Mouse (Mus musculus): ENCODE measurements around the gene Thsd4. TPM values are rescaled to one million over a fixed set of nuclear protein-coding genes. Genes with fewer than 3 reads are reported as not detected.

The Thsd4 gene
- polyA plus RNA-seq, 1 experiment: 0.97 TPM

DNA sequence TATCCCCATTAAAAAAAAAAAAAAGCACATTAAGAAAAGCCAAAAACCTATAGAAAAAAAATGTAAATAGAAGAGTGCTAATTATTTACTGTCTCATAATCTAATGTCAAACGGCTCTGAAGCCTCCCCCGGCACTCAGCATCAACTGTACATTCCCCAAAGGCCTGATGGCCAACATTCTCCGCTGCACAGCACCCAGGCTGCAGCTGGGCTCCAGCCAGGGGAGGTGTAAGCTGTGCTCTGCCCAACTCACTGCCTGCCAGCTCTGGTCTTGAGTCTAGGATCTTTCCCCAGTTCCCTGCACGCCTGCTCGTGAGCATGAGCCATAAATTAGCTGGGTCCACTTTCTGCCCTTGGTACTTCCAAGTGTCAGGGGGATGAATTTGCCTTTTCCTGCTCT, 15.7 kb downstream of the Thsd4 start:
- Histone ChIP-seq H3K4me3 (replicated peaks; ENCODE audit: control insufficient read depth, low read depth, low read length) (no peak overlapping the region), H3K27ac (ENCODE audit: control insufficient read depth, insufficient read depth, low read depth, low read length, poor library complexity) (no peak overlapping the region), H3K4me1 (ENCODE audit: control insufficient read depth, insufficient read depth, low read length) (no peaks in the 10 kb centered on the region)
- WGBS: 79% methylated on average over 5 of the region's 5 CpGs
- TF ChIP-seq POLR2A (IDR thresholded peaks at IDR 0.05; ENCODE audit: borderline replicate concordance, control insufficient read depth, low read depth, low read length) (no peak), CTCF (IDR thresholded peaks at IDR 0.05; ENCODE audit: control insufficient read depth, insufficient read depth, low read length) (no peak)

GRCm38 (mm10) chr9:60504378-60505285, 17.2 kb downstream of the Thsd4 start:
- TF ChIP-seq POLR2A (IDR thresholded peaks at IDR 0.05; ENCODE audit: borderline replicate concordance, control insufficient read depth, low read depth, low read length): no peak
- no peak for TF ChIP-seq CTCF (IDR thresholded peaks at IDR 0.05; ENCODE audit: control insufficient read depth, insufficient read depth, low read length)
- Histone ChIP-seq H3K4me1 (ENCODE audit: control insufficient read depth, insufficient read depth, low read length) (no peaks in the 10 kb centered on the region), H3K27ac (ENCODE audit: control insufficient read depth, insufficient read depth, low read depth, low read length, poor library complexity) (no peak overlapping the region), H3K4me3 (replicated peaks; ENCODE audit: control insufficient read depth, low read depth, low read length) (no peak overlapping the region)
- WGBS: 46% methylated on average over 14 of the region's 14 CpGs

DNA sequence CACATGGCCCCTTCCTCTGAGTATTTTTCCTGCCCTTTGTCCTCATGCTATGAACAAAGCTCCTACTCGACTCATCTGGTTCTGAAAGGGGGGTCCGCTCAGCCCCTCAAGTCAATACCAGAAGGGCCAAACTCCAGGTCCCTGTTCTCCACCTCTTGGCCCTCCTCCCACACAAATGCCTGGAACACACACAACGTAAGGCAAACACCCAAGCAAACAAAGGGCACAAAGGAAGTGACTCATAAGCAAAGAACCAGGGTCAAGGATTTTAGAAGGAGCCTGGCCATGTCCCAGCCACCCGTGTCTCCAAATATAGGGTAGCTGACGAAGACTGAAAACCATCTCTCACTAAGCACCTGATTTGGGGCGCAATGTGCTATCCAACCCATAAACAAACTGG, 19.6 kb downstream of the Thsd4 start:
- Histone ChIP-seq H3K27ac (ENCODE audit: control insufficient read depth, insufficient read depth, low read depth, low read length, poor library complexity) (no peak overlapping the region), H3K4me3 (replicated peaks; ENCODE audit: control insufficient read depth, low read depth, low read length) (no peak overlapping the region), H3K4me1 (ENCODE audit: control insufficient read depth, insufficient read depth, low read length) (no peaks in the 10 kb centered on the region)
- TF ChIP-seq POLR2A (IDR thresholded peaks at IDR 0.05; ENCODE audit: borderline replicate concordance, control insufficient read depth, low read depth, low read length) (no peak), CTCF (IDR thresholded peaks at IDR 0.05; ENCODE audit: control insufficient read depth, insufficient read depth, low read length) (no peak)
- 82% methylated on average over 6 of the region's 6 CpGs for WGBS

DNA sequence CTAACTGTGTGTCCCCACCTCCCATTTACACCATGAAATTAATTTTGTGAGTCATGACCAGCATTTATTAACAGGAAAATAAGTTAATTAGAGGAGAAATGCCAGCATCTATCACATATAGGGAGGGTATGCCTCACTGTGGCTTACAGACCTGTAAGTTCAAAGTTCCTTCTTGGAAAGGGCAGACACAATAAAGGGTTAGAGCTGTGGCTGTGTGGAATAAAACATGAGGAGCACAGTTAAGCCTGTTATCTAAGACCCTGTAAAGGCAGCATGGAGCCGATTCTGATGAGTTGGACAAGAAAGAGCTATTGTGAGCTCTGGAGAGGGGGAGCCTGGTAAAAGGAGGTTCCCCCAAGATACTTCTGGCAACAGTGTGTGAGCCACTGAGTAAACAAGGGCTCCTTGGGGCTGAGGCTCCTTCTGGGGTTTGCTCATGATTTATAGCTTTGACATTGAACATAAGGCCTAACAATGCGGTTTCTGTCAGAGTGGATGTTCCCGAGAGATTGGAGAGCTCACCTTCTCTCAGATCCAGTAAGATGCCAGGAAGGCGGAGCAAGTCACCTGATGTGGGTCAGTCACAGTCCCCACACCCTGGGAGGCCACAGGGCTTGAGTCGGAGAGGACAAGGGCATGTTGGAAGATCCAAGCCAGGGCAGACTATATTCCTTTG, 20.2 kb downstream of the Thsd4 start:
- TF ChIP-seq POLR2A (IDR thresholded peaks at IDR 0.05; ENCODE audit: borderline replicate concordance, control insufficient read depth, low read depth, low read length): no peak
- no peak for TF ChIP-seq CTCF (IDR thresholded peaks at IDR 0.05; ENCODE audit: control insufficient read depth, insufficient read depth, low read length)
- Histone ChIP-seq H3K4me1 (ENCODE audit: control insufficient read depth, insufficient read depth, low read length) (no peaks in the 10 kb centered on the region), H3K4me3 (replicated peaks; ENCODE audit: control insufficient read depth, low read depth, low read length) (no peak overlapping the region), H3K27ac (ENCODE audit: control insufficient read depth, insufficient read depth, low read depth, low read length, poor library complexity) (no peak overlapping the region)
- WGBS: 79% methylated on average over 5 of the region's 5 CpGs

DNA sequence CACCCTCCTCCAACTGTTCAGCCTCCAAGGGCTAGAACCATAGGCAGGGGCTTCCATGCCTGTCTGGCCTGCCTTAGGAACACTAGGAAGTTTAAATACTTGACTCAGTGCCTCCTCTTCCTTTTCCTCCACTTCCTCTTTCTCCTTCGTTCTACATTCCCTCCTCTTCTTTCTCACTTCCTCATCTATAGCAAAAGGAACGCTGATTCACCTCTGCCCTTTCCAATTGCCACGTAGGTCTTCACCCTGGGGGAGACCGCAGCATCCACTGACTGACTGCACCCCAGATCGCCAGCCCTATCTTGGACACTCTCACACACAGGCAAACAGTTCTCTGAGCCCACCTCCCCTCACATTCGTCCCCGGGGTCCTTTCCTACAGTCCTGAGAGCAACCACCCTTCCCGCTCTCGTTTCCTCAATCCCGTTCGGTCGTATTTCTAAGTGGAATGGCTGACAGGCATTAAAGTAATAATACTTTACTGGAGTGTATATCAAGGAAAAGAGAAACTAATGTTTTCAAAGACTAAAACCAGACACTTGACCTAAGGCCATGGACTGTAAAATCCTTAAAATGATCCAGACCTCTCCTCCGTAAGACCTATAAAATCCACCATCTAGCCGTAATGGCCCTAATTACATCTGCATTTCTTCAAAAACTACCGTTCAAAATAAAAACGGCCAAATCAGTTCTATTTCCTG, 29.4 kb downstream of the Thsd4 start:
- H3K4me1 ChIP-seq (ENCODE audit: control insufficient read depth, insufficient read depth, low read length): no peaks in the 10 kb centered on the region
- no peak overlapping the region for H3K27ac ChIP-seq (ENCODE audit: control insufficient read depth, insufficient read depth, low read depth, low read length, poor library complexity)
- TF ChIP-seq POLR2A (IDR thresholded peaks at IDR 0.05; ENCODE audit: borderline replicate concordance, control insufficient read depth, low read depth, low read length) (no peak), CTCF (IDR thresholded peaks at IDR 0.05; ENCODE audit: control insufficient read depth, insufficient read depth, low read length) (no peak)
- H3K4me3 ChIP-seq (replicated peaks; ENCODE audit: control insufficient read depth, low read depth, low read length): no peak overlapping the region
- WGBS: 45% methylated on average over 16 of the region's 16 CpGs

- no peak for TF ChIP-seq POLR2A (IDR thresholded peaks at IDR 0.05; ENCODE audit: borderline replicate concordance, control insufficient read depth, low read depth, low read length)
- TF ChIP-seq CTCF (IDR thresholded peaks at IDR 0.05; ENCODE audit: control insufficient read depth, insufficient read depth, low read length): no peak
- WGBS: 84% methylated on average over 16 of the region's 16 CpGs
- Histone ChIP-seq H3K4me1 (ENCODE audit: control insufficient read depth, insufficient read depth, low read length) (no peaks in the 10 kb centered on the region), H3K27ac (ENCODE audit: control insufficient read depth, insufficient read depth, low read depth, low read length, poor library complexity) (no peak overlapping the region), H3K4me3 (replicated peaks; ENCODE audit: control insufficient read depth, low read depth, low read length) (no peak overlapping the region)
These were observed 30.3 kb downstream of the Thsd4 start for GRCm38 (mm10) chr9:60491489-60492100.

GRCm38 (mm10) chr9:60491079-60491478, 30.8 kb downstream of the Thsd4 start:
- H3K27ac ChIP-seq (ENCODE audit: control insufficient read depth, insufficient read depth, low read depth, low read length, poor library complexity): no peak overlapping the region
- no peaks in the 10 kb centered on the region for H3K4me1 ChIP-seq (ENCODE audit: control insufficient read depth, insufficient read depth, low read length)
- TF ChIP-seq POLR2A (IDR thresholded peaks at IDR 0.05; ENCODE audit: borderline replicate concordance, control insufficient read depth, low read depth, low read length) (no peak), CTCF (IDR thresholded peaks at IDR 0.05; ENCODE audit: control insufficient read depth, insufficient read depth, low read length) (no peak)
- 80% methylated on average over 8 of the region's 8 CpGs for WGBS
- H3K4me3 ChIP-seq (replicated peaks; ENCODE audit: control insufficient read depth, low read depth, low read length): no peak overlapping the region
